Mouse (Mus musculus): ENCODE results near the gene Scml4. TPM values are rescaled to one million over a fixed set of nuclear protein-coding genes. Genes with fewer than 3 reads are reported as not detected.

Scml4 gene
- polyA plus RNA-seq, 1 experiment from 2014 or later, result 0.13 TPM

DNA sequence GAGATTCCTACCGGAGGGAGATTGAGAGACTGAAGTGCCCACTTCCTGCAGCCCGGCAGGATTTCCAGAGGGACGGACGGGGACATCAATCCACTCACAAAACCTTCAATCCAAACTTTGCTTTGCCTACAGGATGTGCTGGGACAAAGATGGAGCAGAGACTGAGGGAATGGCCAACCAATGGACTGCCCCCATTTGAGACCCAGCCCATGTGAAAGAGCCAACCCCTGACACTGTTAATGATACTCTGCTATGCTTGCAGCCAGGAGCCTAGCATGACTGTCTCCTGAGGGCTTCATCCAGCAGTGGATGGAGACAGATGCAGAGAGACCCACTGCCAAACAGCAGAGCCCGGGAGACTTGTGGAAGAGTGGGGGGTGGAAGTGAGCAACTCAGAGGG, 19.5 kb downstream of the Scml4 start:
- no peak overlapping the region for H3K9ac ChIP-seq (ENCODE audit: low read length)
- 87% methylated on average over 5 of the region's 5 CpGs for WGBS
- no peak overlapping the region for H3K4me3 ChIP-seq (ENCODE audit: low read depth, low read length)
- H3K27me3 ChIP-seq (ENCODE audit: control insufficient read depth, insufficient read depth, low read length), result no peaks in the 10 kb centered on the region
- DNase-seq (ENCODE audit: low spot score) (no peak), ATAC-seq (ENCODE audit: insufficient number of reproducible peaks, low FRiP score, low TSS enrichment, low read depth) (no peak)
- no peaks in the 10 kb centered on the region for H3K4me1 ChIP-seq (ENCODE audit: control insufficient read depth, insufficient read depth, low read length)
- no peak overlapping the region for H3K4me2 ChIP-seq (ENCODE audit: low read depth, severe bottlenecking)
- no peaks in the 10 kb centered on the region for H3K36me3 ChIP-seq (ENCODE audit: control insufficient read depth, insufficient read depth, low read length)
- H3K9me3 ChIP-seq (ENCODE audit: control insufficient read depth, low read length), result no peaks in the 10 kb centered on the region
- H3K27ac ChIP-seq (replicated peaks; ENCODE audit: low read depth, low read length), result no peak overlapping the region

GRCm38 (mm10) chr10:42887040-42887439, 26.9 kb downstream of the Scml4 start:
- DNase-seq (ENCODE audit: low spot score) (no peak), ATAC-seq (ENCODE audit: insufficient number of reproducible peaks, low FRiP score, low TSS enrichment, low read depth) (no peak)
- Histone ChIP-seq H3K4me1 (ENCODE audit: control insufficient read depth, insufficient read depth, low read length) (no peaks in the 10 kb centered on the region), H3K27ac (replicated peaks; ENCODE audit: low read depth, low read length) (no peak overlapping the region), H3K4me3 (ENCODE audit: low read depth, low read length) (no peak overlapping the region), H3K9me3 (ENCODE audit: control insufficient read depth, low read length) (no peaks in the 10 kb centered on the region), H3K9ac (ENCODE audit: low read length) (no peak overlapping the region), H3K36me3 (ENCODE audit: control insufficient read depth, insufficient read depth, low read length) (no peaks in the 10 kb centered on the region), H3K27me3 (ENCODE audit: control insufficient read depth, insufficient read depth, low read length) (no peaks in the 10 kb centered on the region), H3K4me2 (ENCODE audit: low read depth, severe bottlenecking) (no peak overlapping the region)
- WGBS, result 11% methylated on average over 6 of the region's 6 CpGs

DNA sequence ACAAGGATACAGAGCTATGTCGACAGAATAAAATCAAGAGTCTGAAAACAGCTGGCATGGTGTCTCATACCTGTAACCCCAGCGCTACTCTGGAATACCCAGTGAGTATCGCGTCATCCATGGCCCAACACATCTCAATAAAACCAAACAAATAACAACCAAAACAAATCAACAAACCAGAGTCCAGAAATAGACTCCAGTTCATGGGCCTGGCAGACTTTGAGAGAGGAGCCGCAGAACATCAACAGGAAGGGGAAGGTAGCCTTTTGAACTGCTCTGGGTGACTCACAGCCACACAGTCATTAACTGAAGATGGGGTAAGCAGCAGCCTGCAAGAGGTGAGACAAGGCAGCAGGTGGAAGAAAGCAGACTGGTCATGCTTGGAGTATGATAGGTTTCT, 28.1 kb downstream of the Scml4 start:
- DNase-seq (ENCODE audit: low spot score) (no peak), ATAC-seq (ENCODE audit: insufficient number of reproducible peaks, low FRiP score, low TSS enrichment, low read depth) (no peak)
- no peak overlapping the region for H3K4me3 ChIP-seq (ENCODE audit: low read depth, low read length)
- no peak overlapping the region for H3K9ac ChIP-seq (ENCODE audit: low read length)
- no peaks in the 10 kb centered on the region for H3K27me3 ChIP-seq (ENCODE audit: control insufficient read depth, insufficient read depth, low read length)
- H3K4me2 ChIP-seq (ENCODE audit: low read depth, severe bottlenecking), result no peak overlapping the region
- H3K4me1 ChIP-seq (ENCODE audit: control insufficient read depth, insufficient read depth, low read length), result no peaks in the 10 kb centered on the region
- WGBS, result 88% methylated on average over 5 of the region's 5 CpGs
- H3K27ac ChIP-seq (replicated peaks; ENCODE audit: low read depth, low read length), result no peak overlapping the region
- no peaks in the 10 kb centered on the region for H3K9me3 ChIP-seq (ENCODE audit: control insufficient read depth, low read length)
- H3K36me3 ChIP-seq (ENCODE audit: control insufficient read depth, insufficient read depth, low read length), result no peaks in the 10 kb centered on the region

DNA sequence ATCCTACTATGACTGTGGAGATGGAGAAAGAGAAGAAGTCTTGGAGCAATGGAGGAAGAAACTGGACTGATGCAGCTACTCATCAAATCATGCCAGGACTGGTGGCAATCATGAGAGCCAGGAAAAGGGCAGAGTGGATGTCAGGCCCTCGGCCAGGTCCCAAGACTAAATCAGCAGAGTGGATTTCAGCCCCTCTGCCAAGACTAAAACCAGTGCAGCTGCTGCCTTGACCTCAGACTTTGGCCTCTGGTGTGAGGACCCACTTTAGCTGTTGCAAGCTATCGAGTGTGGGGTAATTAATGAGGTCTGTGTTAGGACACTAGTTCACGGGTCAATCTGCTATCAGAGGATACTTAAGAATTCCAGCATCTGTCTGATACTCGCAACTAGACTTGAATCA, 30.2 kb downstream of the Scml4 start:
- Histone ChIP-seq H3K4me2 (ENCODE audit: low read depth, severe bottlenecking) (no peak overlapping the region), H3K9ac (ENCODE audit: low read length) (no peak overlapping the region), H3K4me3 (ENCODE audit: low read depth, low read length) (no peak overlapping the region), H3K4me1 (ENCODE audit: control insufficient read depth, insufficient read depth, low read length) (no peaks in the 10 kb centered on the region), H3K36me3 (ENCODE audit: control insufficient read depth, insufficient read depth, low read length) (no peaks in the 10 kb centered on the region), H3K9me3 (ENCODE audit: control insufficient read depth, low read length) (no peaks in the 10 kb centered on the region), H3K27me3 (ENCODE audit: control insufficient read depth, insufficient read depth, low read length) (no peaks in the 10 kb centered on the region), H3K27ac (replicated peaks; ENCODE audit: low read depth, low read length) (no peak overlapping the region)
- WGBS, result 56% methylated on average over 4 of the region's 4 CpGs
- DNase-seq (ENCODE audit: low spot score) (no peak), ATAC-seq (ENCODE audit: insufficient number of reproducible peaks, low FRiP score, low TSS enrichment, low read depth) (no peak)

DNA sequence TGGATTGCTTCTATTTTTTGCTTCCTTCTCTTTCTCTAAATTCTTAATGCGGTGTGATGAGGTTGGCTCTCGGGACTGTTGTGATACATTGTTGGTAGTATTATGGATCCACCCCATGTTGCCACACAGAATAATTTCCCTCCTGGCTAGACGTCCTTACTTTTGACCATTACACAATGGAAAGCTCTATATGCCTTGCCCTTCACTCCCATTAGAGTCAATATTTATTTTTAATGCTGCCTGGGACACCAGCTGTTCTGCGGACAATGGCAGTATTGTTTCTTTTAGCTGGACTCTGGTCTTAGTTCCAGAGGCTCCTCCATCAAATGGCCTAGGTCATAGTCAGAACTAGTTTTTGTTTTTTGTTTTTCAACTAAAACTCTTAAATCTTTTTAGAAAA, 32.1 kb downstream of the Scml4 start:
- Histone ChIP-seq H3K9me3 (ENCODE audit: control insufficient read depth, low read length) (no peaks in the 10 kb centered on the region), H3K27ac (replicated peaks; ENCODE audit: low read depth, low read length) (no peak overlapping the region), H3K4me2 (ENCODE audit: low read depth, severe bottlenecking) (no peak overlapping the region), H3K36me3 (ENCODE audit: control insufficient read depth, insufficient read depth, low read length) (no peaks in the 10 kb centered on the region), H3K9ac (ENCODE audit: low read length) (no peak overlapping the region), H3K4me1 (ENCODE audit: control insufficient read depth, insufficient read depth, low read length) (no peaks in the 10 kb centered on the region), H3K4me3 (ENCODE audit: low read depth, low read length) (no peak overlapping the region), H3K27me3 (ENCODE audit: control insufficient read depth, insufficient read depth, low read length) (no peaks in the 10 kb centered on the region)
- ATAC-seq (ENCODE audit: insufficient number of reproducible peaks, low FRiP score, low TSS enrichment, low read depth) (no peak), DNase-seq (ENCODE audit: low spot score) (no peak)
- 84% methylated on average over 4 of the region's 4 CpGs for WGBS

- Histone ChIP-seq H3K36me3 (ENCODE audit: control insufficient read depth, insufficient read depth, low read length) (no peaks in the 10 kb centered on the region), H3K4me3 (ENCODE audit: low read depth, low read length) (no peak overlapping the region), H3K4me2 (ENCODE audit: low read depth, severe bottlenecking) (no peak overlapping the region), H3K4me1 (ENCODE audit: control insufficient read depth, insufficient read depth, low read length) (no peaks in the 10 kb centered on the region), H3K27ac (replicated peaks; ENCODE audit: low read depth, low read length) (no peak overlapping the region), H3K27me3 (ENCODE audit: control insufficient read depth, insufficient read depth, low read length) (no peaks in the 10 kb centered on the region), H3K9ac (ENCODE audit: low read length) (no peak overlapping the region), H3K9me3 (ENCODE audit: control insufficient read depth, low read length) (no peaks in the 10 kb centered on the region)
- no peak for DNase-seq (ENCODE audit: low spot score)
- 63% methylated on average over 4 of the region's 4 CpGs for WGBS
- ATAC-seq (ENCODE audit: insufficient number of reproducible peaks, low FRiP score, low TSS enrichment, low read depth), result no peak
Observed at GRCm38 (mm10) chr10:42892987-42893386, 32.8 kb downstream of the Scml4 start.

GRCm38 (mm10) chr10:42893857-42894256, 33.7 kb downstream of the Scml4 start:
- Histone ChIP-seq H3K4me3 (ENCODE audit: low read depth, low read length) (no peak overlapping the region), H3K4me2 (ENCODE audit: low read depth, severe bottlenecking) (no peak overlapping the region), H3K27ac (replicated peaks; ENCODE audit: low read depth, low read length) (no peak overlapping the region), H3K27me3 (ENCODE audit: control insufficient read depth, insufficient read depth, low read length) (no peaks in the 10 kb centered on the region), H3K4me1 (ENCODE audit: control insufficient read depth, insufficient read depth, low read length) (no peaks in the 10 kb centered on the region), H3K9me3 (ENCODE audit: control insufficient read depth, low read length) (no peaks in the 10 kb centered on the region), H3K36me3 (ENCODE audit: control insufficient read depth, insufficient read depth, low read length) (no peaks in the 10 kb centered on the region), H3K9ac (ENCODE audit: low read length) (no peak overlapping the region)
- ATAC-seq (ENCODE audit: insufficient number of reproducible peaks, low FRiP score, low TSS enrichment, low read depth), result no peak
- WGBS, result 82% methylated on average over 8 of the region's 8 CpGs
- DNase-seq (ENCODE audit: low spot score), result no peak

GRCm38 (mm10) chr10:42894263-42894662, 34.1 kb downstream of the Scml4 start:
- ATAC-seq (ENCODE audit: insufficient number of reproducible peaks, low FRiP score, low TSS enrichment, low read depth), result no peak
- Histone ChIP-seq H3K27ac (replicated peaks; ENCODE audit: low read depth, low read length) (no peak overlapping the region), H3K36me3 (ENCODE audit: control insufficient read depth, insufficient read depth, low read length) (no peaks in the 10 kb centered on the region), H3K27me3 (ENCODE audit: control insufficient read depth, insufficient read depth, low read length) (no peaks in the 10 kb centered on the region), H3K4me1 (ENCODE audit: control insufficient read depth, insufficient read depth, low read length) (no peaks in the 10 kb centered on the region), H3K4me2 (ENCODE audit: low read depth, severe bottlenecking) (no peak overlapping the region), H3K9me3 (ENCODE audit: control insufficient read depth, low read length) (no peaks in the 10 kb centered on the region), H3K4me3 (ENCODE audit: low read depth, low read length) (no peak overlapping the region), H3K9ac (ENCODE audit: low read length) (no peak overlapping the region)
- no peak for DNase-seq (ENCODE audit: low spot score)
- WGBS, result 83% methylated on average over 3 of the region's 3 CpGs

- no peak for DNase-seq (ENCODE audit: low spot score)
- H3K9ac ChIP-seq (ENCODE audit: low read length), result no peak overlapping the region
- no peak overlapping the region for H3K27ac ChIP-seq (replicated peaks; ENCODE audit: low read depth, low read length)
- ATAC-seq (ENCODE audit: insufficient number of reproducible peaks, low FRiP score, low TSS enrichment, low read depth), result 0 out of 2 replicates have a peak, but pooled peaks have one; percentile 9
- H3K4me2 ChIP-seq (ENCODE audit: low read depth, severe bottlenecking), result no peak overlapping the region
- H3K4me3 ChIP-seq (ENCODE audit: low read depth, low read length), result no peak overlapping the region
- H3K36me3 ChIP-seq (ENCODE audit: control insufficient read depth, insufficient read depth, low read length), result no peaks in the 10 kb centered on the region
- H3K4me1 ChIP-seq (ENCODE audit: control insufficient read depth, insufficient read depth, low read length), result no peaks in the 10 kb centered on the region
- WGBS, result 87% methylated on average over 7 of the region's 7 CpGs
- H3K27me3 ChIP-seq (ENCODE audit: control insufficient read depth, insufficient read depth, low read length), result no peaks in the 10 kb centered on the region
- H3K9me3 ChIP-seq (ENCODE audit: control insufficient read depth, low read length), result no peaks in the 10 kb centered on the region
Observed at GRCm38 (mm10) chr10:42894696-42895095, 34.5 kb downstream of the Scml4 start.
